Mouse (Mus musculus) liver, embryonic 16.5 days (tissue): Measurements from ENCODE around the gene Sirpb1b. TPM values are rescaled to one million over a fixed set of nuclear protein-coding genes. Genes with fewer than 3 reads are reported as not detected.
"Not testable (repeated sequence)": the region's sequence is repeated elsewhere in the genome, so short reads cannot be mapped to it uniquely, and the experiment has no call there.

Source experiments
- ATAC-seq: fragments of 200-750 bp; cut with Nextera tagmentation; 2 replicates; pipeline ENCODE4 v1.8.0; 2017; ENCODE audit warnings: low read depth, mild to moderate bottlenecking, moderate number of reproducible peaks, moderate library complexity
- H3K27ac ChIP-seq: fragments of 300-500 bp; sonication (generic); 2 replicates; pipeline ENCODE4 v1.5.1; 2014; ENCODE audit warnings: mild to moderate bottlenecking, low read length
- H3K27me3 ChIP-seq: fragments of 300-500 bp; sonication (generic); 2 replicates; pipeline ENCODE4 v1.6.1; 2014; ENCODE audit warnings: low read depth, low read length, mixed read lengths; ENCODE audit not compliant: control insufficient read depth, insufficient read depth
- H3K36me3 ChIP-seq: fragments of 300-500 bp; sonication (generic); 2 replicates; pipeline ENCODE4 v1.6.1; 2014; ENCODE audit warnings: mild to moderate bottlenecking; ENCODE audit not compliant: control insufficient read depth, insufficient read depth
- H3K4me1 ChIP-seq: fragments of 300-500 bp; sonication (generic); 2 replicates; pipeline ENCODE4 v1.6.1; 2014; ENCODE audit warnings: low read depth, low read length, mixed read lengths; ENCODE audit not compliant: control insufficient read depth
- H3K4me2 ChIP-seq: fragments of 300-500 bp; sonication (generic); 2 replicates; pipeline ENCODE4 v1.6.1; 2014; ENCODE audit warnings: low read depth, low read length, mixed read lengths
- H3K4me3 ChIP-seq: fragments of 300-500 bp; sonication (generic); 2 replicates; pipeline ENCODE4 v1.5.1; 2014; ENCODE audit warnings: low read depth, mild to moderate bottlenecking, low read length
- H3K9ac ChIP-seq: fragments of 300-500 bp; sonication (generic); 2 replicates; pipeline ENCODE4 v1.6.1; 2014; ENCODE audit warnings: low read depth, low read length
- H3K9me3 ChIP-seq: fragments of 300-500 bp; sonication (generic); replicated peaks from 2 replicates; pipeline ENCODE4 v1.6.1; 2016; ENCODE audit warnings: low read length; ENCODE audit not compliant: control insufficient read depth
- WGBS: fragments of 180-500 bp; shearing (Covaris S2); extraction: QIAGEN DNeasy Blood & Tissue Kit; methylation state at CpG from one replicate; pipeline ENCODE4 v1.1.7; 2014; ENCODE audit not compliant: insufficient replicate concordance; 5-methylcytosine and 5-hydroxymethylcytosine counted together
- polyA plus RNA-seq: library from polyadenylated mRNA; unstranded; fragments of >200 nt; fragmentation: Nextera tagmentation; extraction: Ambion mirVana; gene quantifications from 2 replicates; pipeline ENCODE4 v1.2.1, GENCODE M21; 2015

The Sirpb1b gene
- polyA plus RNA-seq, 1 experiment from 2014 or later = 0.25 TPM

- H3K27me3 ChIP-seq, H3K9me3 ChIP-seq, H3K27ac ChIP-seq, ATAC-seq, H3K36me3 ChIP-seq, H3K4me1 ChIP-seq, H3K9ac ChIP-seq, H3K4me3 ChIP-seq, H3K4me2 ChIP-seq: not testable (repeated sequence)
- WGBS = 67% methylated on average over 1 of the region's 2 CpGs
Observed at GRCm38 (mm10) chr3:15474831-15475230, 100.0 kb downstream of the Sirpb1b start.

DNA sequence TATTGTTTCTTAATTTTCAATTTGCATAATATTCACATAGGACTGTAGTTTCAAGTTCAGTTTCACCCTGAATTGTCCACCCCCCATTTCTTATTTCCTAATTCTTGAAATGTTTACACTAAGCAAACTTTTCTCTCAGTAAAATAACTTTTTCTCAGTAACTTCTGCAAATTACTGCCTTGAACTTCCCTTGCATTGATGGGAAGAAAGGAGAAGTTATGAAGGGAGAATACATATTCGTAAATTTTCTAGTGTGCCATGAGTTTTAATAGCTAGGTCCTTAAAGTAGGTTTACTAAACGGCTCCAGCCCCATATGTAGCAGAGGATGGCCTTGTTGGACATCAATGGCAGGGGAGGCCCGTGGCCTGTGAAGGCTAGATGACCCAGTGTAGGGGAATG, 104.7 kb downstream of the Sirpb1b start:
- H3K27ac ChIP-seq, H3K9me3 ChIP-seq, H3K4me2 ChIP-seq, ATAC-seq, H3K36me3 ChIP-seq, H3K4me3 ChIP-seq, H3K9ac ChIP-seq, H3K4me1 ChIP-seq, H3K27me3 ChIP-seq: not testable (repeated sequence)
- WGBS = 40% methylated on average over 1 of the region's 3 CpGs

Other genes with a start within 250 kb of the Sirpb1b start
- gene Gm9733, start 242.8 kb downstream of the Sirpb1b start, polyA plus RNA-seq = 0.53 and 1.3 TPM in 2 replicates
- gene Sirpb1a, start 148.5 kb downstream of the Sirpb1b start, polyA plus RNA-seq = not detected in 2 replicates